Mouse (Mus musculus): ENCODE measurements around the gene Glra4. TPM values are rescaled to one million over a fixed set of nuclear protein-coding genes. Genes with fewer than 3 reads are reported as not detected.

Glra4 gene
- polyA plus RNA-seq, 1 experiment from 2014 or later: not detected

DNA sequence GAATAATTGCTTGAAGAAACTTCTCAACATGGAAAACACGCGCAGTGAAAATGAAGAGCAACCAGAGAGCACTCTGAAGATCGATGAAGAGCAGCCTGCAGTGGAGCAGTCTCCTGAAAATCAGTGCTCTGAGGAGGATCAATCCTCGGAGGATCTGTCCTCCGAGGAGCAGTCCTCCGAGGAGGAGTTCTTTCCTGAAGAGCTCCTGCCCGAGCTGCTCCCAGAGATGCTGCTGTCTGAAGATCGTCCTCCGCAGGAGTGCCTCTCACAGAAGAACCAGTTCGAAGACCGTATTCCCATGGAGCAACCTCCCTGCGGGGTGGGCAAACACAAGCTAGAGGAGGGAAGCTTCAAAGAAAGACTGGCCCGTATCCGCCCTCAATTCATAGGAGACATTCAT, 71.2 kb downstream of the Glra4 start:
- no peaks in the 10 kb centered on the region for H3K36me3 ChIP-seq (replicated peaks)
- peak overlapping the region; percentile 92 for H3K27ac ChIP-seq
- WGBS: 26% methylated on average over 14 of the region's 14 CpGs
- H3K9ac ChIP-seq: peak overlapping the region; percentile 57
- peak overlapping the region; percentile 60 for H3K4me2 ChIP-seq
- ATAC-seq (replicated peaks): peak; percentile 40
- no peaks in the 10 kb centered on the region for H3K27me3 ChIP-seq (replicated peaks)
- H3K9me3 ChIP-seq: no peaks in the 10 kb centered on the region
- H3K4me3 ChIP-seq: peak overlapping the region; percentile 49
- H3K4me1 ChIP-seq: 0 out of 2 replicates have a peak, but pooled peaks cover 5% of the 10 kb centered on the region

DNA sequence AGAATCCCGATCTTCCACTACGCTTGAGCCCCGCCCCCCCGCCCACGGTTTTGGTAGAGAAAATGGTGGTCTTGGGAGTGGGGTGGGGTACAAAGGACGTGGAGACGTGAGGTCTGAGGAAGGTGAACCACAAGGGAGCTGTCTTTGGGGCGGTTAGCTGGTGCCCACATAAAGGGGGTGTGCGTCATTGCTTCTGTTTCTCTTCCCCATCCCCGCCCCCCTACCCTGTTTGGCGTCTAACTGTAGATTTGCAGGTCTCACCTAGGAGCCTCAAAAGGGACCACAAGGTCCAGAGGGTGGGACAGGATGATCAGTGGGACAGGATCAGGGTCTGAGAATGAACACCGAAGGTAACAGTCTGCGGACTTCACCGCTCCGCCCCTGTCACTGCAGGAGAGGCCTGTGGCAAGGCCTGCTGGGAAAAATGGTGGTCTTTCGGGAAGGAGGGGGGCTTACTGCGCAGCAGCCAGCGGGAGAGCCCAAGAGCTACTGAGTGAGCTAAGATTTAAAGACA, 71.7 kb downstream of the Glra4 start:
- peak overlapping the region; percentile 57 for H3K9ac ChIP-seq
- 0 out of 2 replicates have a peak, but pooled peaks cover 5% of the 10 kb centered on the region for H3K4me1 ChIP-seq
- peak overlapping the region; percentile 49 for H3K4me3 ChIP-seq
- peak overlapping the region; percentile 60 for H3K4me2 ChIP-seq
- peak overlapping the region; percentile 92 for H3K27ac ChIP-seq
- H3K36me3 ChIP-seq (replicated peaks): no peaks in the 10 kb centered on the region
- H3K9me3 ChIP-seq: no peaks in the 10 kb centered on the region
- ATAC-seq (replicated peaks): peak; percentile 91
- 24% methylated on average over 18 of the region's 18 CpGs for WGBS
- no peaks in the 10 kb centered on the region for H3K27me3 ChIP-seq (replicated peaks)

Other genes starting within 250 kb of the Glra4 start
- gene Kir3dl2, start 236.1 kb downstream of the Glra4 start, polyA plus RNA-seq (2015; fragmentation: Nextera tagmentation; extraction: Ambion mirVana): 0.22 and 0.31 TPM in 2 replicates
- 91.5 and 91.6 TPM in 2 replicates for gene Tceal3, start 189.3 kb downstream of the Glra4 start, polyA plus RNA-seq (2015; fragmentation: Nextera tagmentation; extraction: Ambion mirVana)
- gene Tceal1, start 72.2 kb downstream of the Glra4 start, polyA plus RNA-seq (2015; fragmentation: Nextera tagmentation; extraction: Ambion mirVana): 21.3 and 22.1 TPM in 2 replicates
- gene Morf4l2, start 36.5 kb downstream of the Glra4 start, polyA plus RNA-seq (2015; fragmentation: Nextera tagmentation; extraction: Ambion mirVana): 558 and 567 TPM in 2 replicates
- 10.0 and 11.4 TPM in 2 replicates for gene Plp1, start 42.5 kb upstream of the Glra4 start, polyA plus RNA-seq (2015; fragmentation: Nextera tagmentation; extraction: Ambion mirVana)
- 23.1 and 24.4 TPM in 2 replicates for gene Rab9b, start 88.6 kb upstream of the Glra4 start, polyA plus RNA-seq (2015; fragmentation: Nextera tagmentation; extraction: Ambion mirVana)
- not detected in 2 replicates for gene H2bfm, start 147.2 kb upstream of the Glra4 start, polyA plus RNA-seq (2015; fragmentation: Nextera tagmentation; extraction: Ambion mirVana)
- gene Tmsb15b2, start 195.4 kb upstream of the Glra4 start, polyA plus RNA-seq (2015; fragmentation: Nextera tagmentation; extraction: Ambion mirVana): 70.9 and 74.1 TPM in 2 replicates
- gene Tmsb15l, start 196.7 kb upstream of the Glra4 start, polyA plus RNA-seq (2015; fragmentation: Nextera tagmentation; extraction: Ambion mirVana): 7.0 and 8.3 TPM in 2 replicates
- 30.8 and 31.9 TPM in 2 replicates for gene Tmsb15b1, start 196.7 kb upstream of the Glra4 start, polyA plus RNA-seq (2015; fragmentation: Nextera tagmentation; extraction: Ambion mirVana)
- 413 and 428 TPM in 2 replicates for gene Zcchc18, start 213.0 kb upstream of the Glra4 start, polyA plus RNA-seq (2015; fragmentation: Nextera tagmentation; extraction: Ambion mirVana)

All from midbrain, embryonic 15.5 days (tissue).